Mouse (Mus musculus) small intestine, adult 2 months (tissue): Measurements from ENCODE around the gene Ank. TPM values are rescaled to one million over a fixed set of nuclear protein-coding genes. Genes with fewer than 3 reads are reported as not detected.

Experiments
- H3K27ac ChIP-seq: fragments of 200-500 bp; 2 replicates; pipeline ENCODE4 v1.5.1; 2012; ENCODE audit warnings: low read depth, low read length, control low read depth, inconsistent platforms; ENCODE audit not compliant: insufficient read depth
- H3K27me3 ChIP-seq: fragments of 200-500 bp; 2 replicates; pipeline ENCODE4 v1.6.1; 2012; ENCODE audit warnings: mild to moderate bottlenecking, moderate library complexity, low read length, inconsistent platforms; ENCODE audit not compliant: control insufficient read depth, insufficient read depth
- H3K36me3 ChIP-seq: fragments of 200-500 bp; 2 replicates; pipeline ENCODE4 v1.6.1; 2012; ENCODE audit warnings: mild to moderate bottlenecking, low read length, control low read depth, inconsistent platforms; ENCODE audit not compliant: control insufficient read depth, insufficient read depth
- H3K4me1 ChIP-seq: fragments of 200-500 bp; 2 replicates; pipeline ENCODE4 v1.6.1; 2012; ENCODE audit warnings: low read length, inconsistent platforms, mixed read lengths; ENCODE audit not compliant: control insufficient read depth, insufficient read depth, insufficient read length
- H3K4me3 ChIP-seq: fragments of 200-500 bp; 2 replicates; pipeline ENCODE4 v1.5.1; 2012; ENCODE audit warnings: low read depth, mild to moderate bottlenecking, control low read depth, inconsistent platforms, low read length, moderate library complexity
- CTCF ChIP-seq: fragments of 200-500 bp; IDR thresholded peaks from 2 replicates; pipeline ENCODE4 v1.5.1; 2012; ENCODE audit warnings: low read depth, mild to moderate bottlenecking, control low read depth, inconsistent platforms, low read length, moderate library complexity, mixed read lengths; ENCODE audit not compliant: insufficient replicate concordance, insufficient read length; ENCODE audit errors: extremely low read depth
- POLR2A ChIP-seq: fragments of 200-500 bp; IDR thresholded peaks from 2 replicates; pipeline ENCODE4 v1.6.1; 2012; ENCODE audit warnings: low read depth, mild to moderate bottlenecking, control low read depth, inconsistent platforms, low read length, moderate library complexity
- WGBS: fragments of 180-500 bp; shearing (Covaris S2); methylation state at CpG from one replicate; pipeline ENCODE4 v1.1.7; 2018; 5-methylcytosine and 5-hydroxymethylcytosine counted together
- polyA plus RNA-seq: library from polyadenylated mRNA; depleted of rRNA; stranded (reverse); fragments of >200 nt; gene quantifications from 2 replicates; pipeline ENCODE4 v1.2.3, GENCODE M21; 2012

Ank gene
- polyA plus RNA-seq, 1 experiment = 29.3 TPM

- Histone ChIP-seq H3K36me3 (no peaks in the 10 kb centered on the region), H3K4me3 (no peak overlapping the region), H3K27me3 (no peaks in the 10 kb centered on the region), H3K4me1 (peaks cover 12% of the 10 kb centered on the region; the same call in 1 of the 2 replicates), H3K27ac (no peak overlapping the region)
- 86% methylated on average over 4 of the region's 4 CpGs for WGBS
- TF ChIP-seq CTCF (no peak), POLR2A (no peak)
Measured at GRCm38 (mm10) chr15:27480333-27481015, 14.0 kb downstream of the Ank start.

- no peak overlapping the region for H3K27ac ChIP-seq
- no peaks in the 10 kb centered on the region for H3K27me3 ChIP-seq
- H3K4me3 ChIP-seq = no peak overlapping the region
- H3K4me1 ChIP-seq = peaks cover 17% of the 10 kb centered on the region
- no peaks in the 10 kb centered on the region for H3K36me3 ChIP-seq
- 71% methylated on average over 4 of the region's 4 CpGs for WGBS
- no peak for TF ChIP-seq POLR2A
- no peak for TF ChIP-seq CTCF
Measured at GRCm38 (mm10) chr15:27481956-27482355, 15.5 kb downstream of the Ank start.

- Histone ChIP-seq H3K27me3 (no peaks in the 10 kb centered on the region), H3K4me3 (no peak overlapping the region)
- WGBS = 66% methylated on average over 3 of the region's 3 CpGs
Measured at GRCm38 (mm10) chr15:27483183-27483582, 16.7 kb downstream of the Ank start.

GRCm38 (mm10) chr15:27485567-27486278 is 19.2 kb downstream of the Ank start:
- H3K27ac ChIP-seq = no peak overlapping the region
- peaks cover 30% of the 10 kb centered on the region for H3K4me1 ChIP-seq
- no peaks in the 10 kb centered on the region for H3K36me3 ChIP-seq
- H3K4me3 ChIP-seq = no peak overlapping the region
- H3K27me3 ChIP-seq = no peaks in the 10 kb centered on the region
- WGBS = 43% methylated on average over 12 of the region's 12 CpGs
- TF ChIP-seq POLR2A (no peak), CTCF (no peak)

More at GRCm38 (mm10) chr15:27483183-27483582, 16.7 kb downstream of the Ank start:
- no peak for TF ChIP-seq CTCF
- TF ChIP-seq POLR2A = no peak
- Histone ChIP-seq H3K36me3 (no peaks in the 10 kb centered on the region), H3K27ac (no peak overlapping the region), H3K4me1 (peaks cover 16% of the 10 kb centered on the region)

GRCm38 (mm10) chr15:27486279-27486618 is 19.8 kb downstream of the Ank start:
- WGBS = 27% methylated on average over 5 of the region's 5 CpGs
- TF ChIP-seq POLR2A (no peak), CTCF (no peak)
- Histone ChIP-seq H3K4me3 (no peak overlapping the region), H3K36me3 (no peaks in the 10 kb centered on the region), H3K27ac (no peak overlapping the region), H3K27me3 (no peaks in the 10 kb centered on the region), H3K4me1 (peaks cover 34% of the 10 kb centered on the region)

GRCm38 (mm10) chr15:27487059-27487458 is 20.6 kb downstream of the Ank start:
- Histone ChIP-seq H3K27me3 (no peaks in the 10 kb centered on the region), H3K36me3 (no peaks in the 10 kb centered on the region), H3K4me3 (no peak overlapping the region), H3K27ac (no peak overlapping the region), H3K4me1 (peaks cover 39% of the 10 kb centered on the region)
- 33% methylated on average over 8 of the region's 8 CpGs for WGBS
- TF ChIP-seq CTCF (no peak), POLR2A (no peak)

GRCm38 (mm10) chr15:27488042-27488441 is 21.6 kb downstream of the Ank start:
- no peak overlapping the region for H3K27ac ChIP-seq
- H3K36me3 ChIP-seq = no peaks in the 10 kb centered on the region
- TF ChIP-seq CTCF (no peak), POLR2A (no peak)
- no peaks in the 10 kb centered on the region for H3K27me3 ChIP-seq
- H3K4me1 ChIP-seq = peaks cover 44% of the 10 kb centered on the region
- H3K4me3 ChIP-seq = no peak overlapping the region
- 50% methylated on average over 10 of the region's 10 CpGs for WGBS
